Mouse (Mus musculus): ENCODE measurements around the gene Patl1. TPM values are rescaled to one million over a fixed set of nuclear protein-coding genes. Genes with fewer than 3 reads are reported as not detected.

Gene Patl1
- polyA plus RNA-seq, 1 experiment from 2014 or later: 23.2 TPM

- DNase-seq (ENCODE audit: low spot score) (no peak), ATAC-seq (replicated peaks; ENCODE audit: low FRiP score, low TSS enrichment, low read depth) (no peak)
- 91% methylated on average over 5 of the region's 5 CpGs for WGBS
- H3K4me3 ChIP-seq (ENCODE audit: low read depth, low read length): no peak overlapping the region
- H3K36me3 ChIP-seq (ENCODE audit: control insufficient read depth, insufficient read depth, low read length): no peaks in the 10 kb centered on the region
- H3K27me3 ChIP-seq (replicated peaks; ENCODE audit: control insufficient read depth, insufficient read depth, low read length): no peaks in the 10 kb centered on the region
- no peaks in the 10 kb centered on the region for H3K4me1 ChIP-seq (replicated peaks; ENCODE audit: control insufficient read depth, insufficient read depth, low read length)
- no peak overlapping the region for H3K27ac ChIP-seq (ENCODE audit: low read depth)
- H3K9me3 ChIP-seq (ENCODE audit: control insufficient read depth, low read length): no peaks in the 10 kb centered on the region
- no peak overlapping the region for H3K4me2 ChIP-seq (ENCODE audit: low read length)
- H3K9ac ChIP-seq (ENCODE audit: low read length): no peak overlapping the region
Observed at GRCm38 (mm10) chr19:11957396-11957795, 45.2 kb downstream of the Patl1 start.

DNA sequence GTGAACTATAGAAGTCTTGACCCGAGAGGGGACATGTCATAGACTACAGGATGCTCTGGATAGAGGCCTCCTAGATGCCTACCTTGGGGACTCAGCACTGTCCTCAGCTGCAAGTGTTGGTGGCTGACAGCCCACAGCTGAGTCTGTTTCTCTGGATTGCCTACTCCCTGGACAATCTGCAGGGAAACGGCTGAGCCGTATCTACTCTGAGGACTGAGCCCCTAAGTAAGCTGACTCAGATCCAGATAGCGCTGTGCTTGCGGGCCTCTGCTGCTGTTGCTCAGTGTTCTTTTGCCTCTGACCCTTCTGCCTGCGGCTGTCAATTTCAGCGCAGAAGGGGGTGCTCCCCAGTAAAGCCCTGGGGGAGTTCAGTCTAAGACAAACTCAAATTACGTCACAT, 45.6 kb downstream of the Patl1 start:
- no peak overlapping the region for H3K9ac ChIP-seq (ENCODE audit: low read length)
- H3K4me3 ChIP-seq (ENCODE audit: low read depth, low read length): no peak overlapping the region
- H3K27me3 ChIP-seq (replicated peaks; ENCODE audit: control insufficient read depth, insufficient read depth, low read length): no peaks in the 10 kb centered on the region
- 81% methylated on average over 8 of the region's 8 CpGs for WGBS
- ATAC-seq (replicated peaks; ENCODE audit: low FRiP score, low TSS enrichment, low read depth) (no peak), DNase-seq (ENCODE audit: low spot score) (no peak)
- no peaks in the 10 kb centered on the region for H3K4me1 ChIP-seq (replicated peaks; ENCODE audit: control insufficient read depth, insufficient read depth, low read length)
- H3K9me3 ChIP-seq (ENCODE audit: control insufficient read depth, low read length): no peaks in the 10 kb centered on the region
- H3K27ac ChIP-seq (ENCODE audit: low read depth): no peak overlapping the region
- no peaks in the 10 kb centered on the region for H3K36me3 ChIP-seq (ENCODE audit: control insufficient read depth, insufficient read depth, low read length)
- no peak overlapping the region for H3K4me2 ChIP-seq (ENCODE audit: low read length)

DNA sequence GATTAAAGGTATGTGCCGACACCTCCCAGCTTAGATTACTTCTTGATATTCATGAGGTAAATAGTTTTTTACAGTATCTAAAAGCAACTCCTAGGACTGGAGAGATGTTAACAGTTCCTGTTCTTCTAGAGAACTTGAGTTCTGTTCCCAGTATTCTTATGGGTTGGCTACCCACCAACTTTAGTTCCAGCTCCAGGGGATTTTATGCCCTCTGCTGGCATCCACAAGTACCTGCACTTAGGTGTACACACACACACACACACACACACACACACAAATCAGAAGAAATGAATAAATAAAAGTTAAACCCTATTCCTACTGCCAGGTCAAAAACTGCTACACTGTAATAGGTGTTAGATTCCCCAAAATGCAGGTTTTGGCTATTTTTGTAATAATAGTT, 52.1 kb downstream of the Patl1 start:
- no peak overlapping the region for H3K9ac ChIP-seq (ENCODE audit: low read length)

GRCm38 (mm10) chr19:11965023-11965942, 53.1 kb downstream of the Patl1 start, which contains the start of gene Osbp:
Osbp (plus strand) TSS chr19:11965941.
- under 1% methylated on average over 52 of the region's 59 CpGs for WGBS
- Histone ChIP-seq H3K4me3 (ENCODE audit: low read depth, low read length) (peak within 1 kb of the TSS; percentile 86), H3K36me3 (ENCODE audit: control insufficient read depth, insufficient read depth, low read length) (peaks cover 5% of the 10 kb centered on the region; the same call in 1 of the 2 replicates), H3K9ac (ENCODE audit: low read length) (peak within 1 kb of the TSS; percentile 83), H3K27ac (ENCODE audit: low read depth) (peak within 1 kb of the TSS; percentile 77), H3K4me1 (replicated peaks; ENCODE audit: control insufficient read depth, insufficient read depth, low read length) (peaks cover 18% of the 10 kb centered on the region), H3K27me3 (replicated peaks; ENCODE audit: control insufficient read depth, insufficient read depth, low read length) (no peaks in the 10 kb centered on the region), H3K4me2 (ENCODE audit: low read length) (peak within 1 kb of the TSS; percentile 92), H3K9me3 (ENCODE audit: control insufficient read depth, low read length) (no peaks in the 10 kb centered on the region)
- DNase-seq (ENCODE audit: low spot score) (peak; percentile 93), ATAC-seq (replicated peaks; ENCODE audit: low FRiP score, low TSS enrichment, low read depth) (peak; percentile 98)

More for the DNA sequence above, 52.1 kb downstream of the Patl1 start:
- peaks cover 5% of the 10 kb centered on the region; the same call in 1 of the 2 replicates for H3K36me3 ChIP-seq (ENCODE audit: control insufficient read depth, insufficient read depth, low read length)
- ATAC-seq (replicated peaks; ENCODE audit: low FRiP score, low TSS enrichment, low read depth): no peak
- no peaks in the 10 kb centered on the region for H3K9me3 ChIP-seq (ENCODE audit: control insufficient read depth, low read length)
- DNase-seq (ENCODE audit: low spot score): no peak
- no peaks in the 10 kb centered on the region for H3K27me3 ChIP-seq (replicated peaks; ENCODE audit: control insufficient read depth, insufficient read depth, low read length)
- no peak overlapping the region for H3K27ac ChIP-seq (ENCODE audit: low read depth)
- 100% methylated on average over 1 of the region's 1 CpGs for WGBS
- H3K4me2 ChIP-seq (ENCODE audit: low read length): peak overlapping the region; percentile 64
- H3K4me1 ChIP-seq (replicated peaks; ENCODE audit: control insufficient read depth, insufficient read depth, low read length): peaks cover 16% of the 10 kb centered on the region
- H3K4me3 ChIP-seq (ENCODE audit: low read depth, low read length): peak overlapping the region; percentile 42; the same call in 1 of the 2 replicates

DNA sequence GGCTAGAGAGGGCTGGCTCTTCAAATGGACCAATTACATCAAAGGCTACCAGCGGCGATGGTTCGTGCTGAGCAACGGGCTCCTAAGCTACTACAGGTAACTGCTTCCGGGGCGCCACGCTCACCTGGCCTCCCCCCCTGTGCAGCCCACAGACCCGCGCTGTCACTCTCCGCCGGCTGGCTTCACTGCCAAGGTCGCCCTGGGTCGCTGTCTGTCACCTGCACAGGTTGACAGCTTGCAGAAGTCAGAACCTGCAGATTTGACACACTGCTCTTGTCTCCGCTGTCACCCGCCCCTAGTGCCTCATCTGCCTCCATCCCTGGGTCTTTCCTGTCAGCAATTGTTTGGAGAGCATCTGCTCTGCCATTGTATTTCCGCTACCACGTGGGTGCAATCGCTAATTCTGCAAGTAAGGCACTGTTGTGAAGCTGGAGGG, 54.0 kb downstream of the Patl1 start:
- peaks cover 12% of the 10 kb centered on the region for H3K36me3 ChIP-seq (ENCODE audit: control insufficient read depth, insufficient read depth, low read length)
- peak; percentile 1; the same call in 1 of the 2 replicates for ATAC-seq (replicated peaks; ENCODE audit: low FRiP score, low TSS enrichment, low read depth)
- no peaks in the 10 kb centered on the region for H3K27me3 ChIP-seq (replicated peaks; ENCODE audit: control insufficient read depth, insufficient read depth, low read length)
- peak overlapping the region; percentile 92 for H3K4me2 ChIP-seq (ENCODE audit: low read length)
- peak overlapping the region; percentile 83 for H3K9ac ChIP-seq (ENCODE audit: low read length)
- no peaks in the 10 kb centered on the region for H3K9me3 ChIP-seq (ENCODE audit: control insufficient read depth, low read length)
- WGBS: under 1% methylated on average over 16 of the region's 18 CpGs
- H3K27ac ChIP-seq (ENCODE audit: low read depth): no peak overlapping the region; the same call in 1 of the 2 replicates
- H3K4me1 ChIP-seq (replicated peaks; ENCODE audit: control insufficient read depth, insufficient read depth, low read length): peaks cover 18% of the 10 kb centered on the region
- DNase-seq (ENCODE audit: low spot score): peak; percentile 71
- peak overlapping the region; percentile 86 for H3K4me3 ChIP-seq (ENCODE audit: low read depth, low read length)

DNA sequence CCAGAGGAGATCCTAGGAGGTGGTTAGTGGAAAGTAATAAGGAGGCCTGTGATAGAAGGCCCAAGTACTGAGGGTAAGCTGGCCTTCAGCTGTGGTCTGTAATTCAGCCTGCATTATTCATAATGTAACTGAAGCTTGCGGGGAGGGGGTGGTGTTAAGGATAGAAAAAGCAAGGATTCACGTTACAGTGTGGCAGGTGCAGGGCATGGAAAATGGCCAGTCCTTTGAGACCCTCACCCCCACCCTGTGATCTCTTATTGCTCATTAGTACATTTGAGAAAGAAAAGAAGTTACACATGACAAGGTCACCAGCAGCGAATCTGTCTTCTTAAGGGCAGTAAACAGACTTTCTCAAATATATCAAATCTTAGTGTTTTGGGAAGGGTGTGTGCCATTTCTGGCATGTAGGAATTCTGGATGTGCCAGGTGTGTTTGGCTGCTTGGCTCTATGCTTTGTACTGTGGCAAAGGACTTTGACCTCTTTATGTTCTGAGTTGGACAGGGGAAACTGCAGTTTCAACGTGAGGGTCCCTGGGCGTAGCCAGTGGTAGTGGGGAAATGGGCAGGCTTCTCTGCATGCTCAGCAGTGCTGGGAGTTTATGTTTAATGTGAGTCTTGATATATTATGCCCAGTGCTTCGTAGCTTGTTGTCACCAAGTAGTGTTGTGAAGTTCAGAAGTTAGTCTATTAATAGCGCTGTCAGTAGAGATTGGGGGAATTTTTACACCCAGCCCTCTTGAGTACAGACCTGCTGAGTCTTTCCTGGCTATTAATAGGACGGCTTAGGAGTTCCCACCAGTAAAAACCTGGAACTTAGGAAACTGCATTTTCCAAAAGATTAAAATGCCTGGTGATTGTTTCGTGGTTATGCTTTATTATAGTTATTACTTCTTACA, 57.2 kb downstream of the Patl1 start:
- DNase-seq (ENCODE audit: low spot score): no peak
- H3K4me1 ChIP-seq (replicated peaks; ENCODE audit: control insufficient read depth, insufficient read depth, low read length): peaks cover 18% of the 10 kb centered on the region
- no peak overlapping the region for H3K4me2 ChIP-seq (ENCODE audit: low read length)
- H3K9ac ChIP-seq (ENCODE audit: low read length): no peak overlapping the region
- no peak for ATAC-seq (replicated peaks; ENCODE audit: low FRiP score, low TSS enrichment, low read depth)
- H3K36me3 ChIP-seq (ENCODE audit: control insufficient read depth, insufficient read depth, low read length): peaks cover 44% of the 10 kb centered on the region
- H3K4me3 ChIP-seq (ENCODE audit: low read depth, low read length): no peak overlapping the region
- 76% methylated on average over 9 of the region's 9 CpGs for WGBS
- H3K27me3 ChIP-seq (replicated peaks; ENCODE audit: control insufficient read depth, insufficient read depth, low read length): no peaks in the 10 kb centered on the region
- no peak overlapping the region for H3K27ac ChIP-seq (ENCODE audit: low read depth)
- no peaks in the 10 kb centered on the region for H3K9me3 ChIP-seq (ENCODE audit: control insufficient read depth, low read length)

GRCm38 (mm10) chr19:11973511-11974222, 61.5 kb downstream of the Patl1 start:
- no peak overlapping the region for H3K4me3 ChIP-seq (ENCODE audit: low read depth, low read length)
- H3K9ac ChIP-seq (ENCODE audit: low read length): no peak overlapping the region
- H3K27me3 ChIP-seq (replicated peaks; ENCODE audit: control insufficient read depth, insufficient read depth, low read length): no peaks in the 10 kb centered on the region
- no peak for ATAC-seq (replicated peaks; ENCODE audit: low FRiP score, low TSS enrichment, low read depth)
- peaks cover 81% of the 10 kb centered on the region for H3K36me3 ChIP-seq (ENCODE audit: control insufficient read depth, insufficient read depth, low read length)
- H3K4me1 ChIP-seq (replicated peaks; ENCODE audit: control insufficient read depth, insufficient read depth, low read length): peaks cover 6% of the 10 kb centered on the region; the same call in 1 of the 2 replicates
- no peak overlapping the region for H3K27ac ChIP-seq (ENCODE audit: low read depth)
- 91% methylated on average over 13 of the region's 13 CpGs for WGBS
- DNase-seq (ENCODE audit: low spot score): no peak
- H3K4me2 ChIP-seq (ENCODE audit: low read length): no peak overlapping the region
- H3K9me3 ChIP-seq (ENCODE audit: control insufficient read depth, low read length): no peaks in the 10 kb centered on the region

- Histone ChIP-seq H3K36me3 (ENCODE audit: control insufficient read depth, insufficient read depth, low read length) (peaks cover 86% of the 10 kb centered on the region), H3K4me3 (ENCODE audit: low read depth, low read length) (no peak overlapping the region), H3K4me1 (replicated peaks; ENCODE audit: control insufficient read depth, insufficient read depth, low read length) (peaks cover 3% of the 10 kb centered on the region; the same call in 1 of the 2 replicates), H3K4me2 (ENCODE audit: low read length) (no peak overlapping the region), H3K9ac (ENCODE audit: low read length) (no peak overlapping the region), H3K9me3 (ENCODE audit: control insufficient read depth, low read length) (no peaks in the 10 kb centered on the region), H3K27me3 (replicated peaks; ENCODE audit: control insufficient read depth, insufficient read depth, low read length) (no peaks in the 10 kb centered on the region), H3K27ac (ENCODE audit: low read depth) (no peak overlapping the region)
- ATAC-seq (replicated peaks; ENCODE audit: low FRiP score, low TSS enrichment, low read depth) (no peak), DNase-seq (ENCODE audit: low spot score) (no peak)
- WGBS: 82% methylated on average over 2 of the region's 2 CpGs
Observed at GRCm38 (mm10) chr19:11974223-11974540, 62.0 kb downstream of the Patl1 start.

Data from intestine, embryonic 14.5 days (tissue).